Mouse (Mus musculus): ENCODE measurements around the gene Bpi. TPM values are rescaled to one million over a fixed set of nuclear protein-coding genes. Genes with fewer than 3 reads are reported as not detected.

The Bpi gene
- polyA plus RNA-seq, 1 experiment from 2014 or later: 0.11 TPM

DNA sequence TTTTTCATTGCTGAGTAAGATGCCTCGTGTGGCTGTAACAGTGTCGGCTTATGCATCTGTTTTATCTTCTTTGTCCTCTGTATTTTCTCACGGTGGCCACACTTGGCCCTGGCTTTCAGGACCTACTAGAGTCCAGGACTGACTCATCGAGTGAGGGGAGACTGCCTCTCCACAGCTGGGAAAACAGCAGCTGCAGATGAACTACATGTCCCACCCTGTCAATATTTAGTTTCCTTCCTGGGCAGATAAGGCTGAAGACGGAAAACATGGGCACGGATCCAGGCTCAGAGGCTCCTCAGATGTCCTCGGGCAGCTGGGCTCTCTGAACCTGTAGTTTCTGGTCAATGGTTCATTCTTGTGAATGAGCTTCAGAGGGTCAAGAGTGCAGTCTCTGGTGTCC, 9.6 kb upstream of the Bpi start:
- Histone ChIP-seq H3K27me3 (ENCODE audit: control insufficient read depth, insufficient read depth, low read length) (no peaks in the 10 kb centered on the region), H3K4me1 (ENCODE audit: control insufficient read depth, insufficient read depth, low read length) (no peaks in the 10 kb centered on the region), H3K27ac (ENCODE audit: low read depth, low read length) (no peak overlapping the region), H3K9ac (replicated peaks; ENCODE audit: low read depth, low read length) (no peak overlapping the region), H3K4me2 (ENCODE audit: low read depth, low read length) (no peak overlapping the region), H3K36me3 (ENCODE audit: control insufficient read depth, insufficient read depth, low read length) (no peaks in the 10 kb centered on the region), H3K9me3 (ENCODE audit: control insufficient read depth, low read length) (no peaks in the 10 kb centered on the region), H3K4me3 (ENCODE audit: low read depth, low read length) (no peak overlapping the region)
- WGBS: 82% methylated on average over 7 of the region's 7 CpGs
- ATAC-seq (ENCODE audit: low read depth): no peak

DNA sequence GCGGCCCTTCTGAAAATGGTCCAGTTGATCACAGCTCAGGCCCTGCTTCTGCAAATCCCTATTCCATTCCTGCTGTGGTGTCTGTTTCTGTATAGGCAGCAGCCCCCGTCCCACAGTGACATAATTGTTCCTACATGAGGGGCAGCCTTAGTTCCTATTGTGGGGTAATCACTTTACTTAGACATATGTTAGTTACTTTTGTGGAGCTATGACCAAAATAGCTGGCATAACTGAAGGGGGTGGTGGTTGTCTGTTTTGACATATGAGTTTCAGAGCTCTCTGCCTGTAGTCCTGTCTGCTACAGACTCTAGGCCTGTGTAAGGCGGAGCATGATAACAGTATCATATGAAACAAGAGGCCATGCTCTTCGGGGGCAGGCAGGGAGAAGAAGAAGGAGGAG, 7.3 kb upstream of the Bpi start:
- Histone ChIP-seq H3K9ac (replicated peaks; ENCODE audit: low read depth, low read length) (no peak overlapping the region), H3K4me2 (ENCODE audit: low read depth, low read length) (no peak overlapping the region), H3K36me3 (ENCODE audit: control insufficient read depth, insufficient read depth, low read length) (no peaks in the 10 kb centered on the region), H3K27me3 (ENCODE audit: control insufficient read depth, insufficient read depth, low read length) (no peaks in the 10 kb centered on the region), H3K4me1 (ENCODE audit: control insufficient read depth, insufficient read depth, low read length) (no peaks in the 10 kb centered on the region), H3K27ac (ENCODE audit: low read depth, low read length) (no peak overlapping the region), H3K9me3 (ENCODE audit: control insufficient read depth, low read length) (no peaks in the 10 kb centered on the region), H3K4me3 (ENCODE audit: low read depth, low read length) (no peak overlapping the region)
- 82% methylated on average over 4 of the region's 4 CpGs for WGBS
- ATAC-seq (ENCODE audit: low read depth): no peak

DNA sequence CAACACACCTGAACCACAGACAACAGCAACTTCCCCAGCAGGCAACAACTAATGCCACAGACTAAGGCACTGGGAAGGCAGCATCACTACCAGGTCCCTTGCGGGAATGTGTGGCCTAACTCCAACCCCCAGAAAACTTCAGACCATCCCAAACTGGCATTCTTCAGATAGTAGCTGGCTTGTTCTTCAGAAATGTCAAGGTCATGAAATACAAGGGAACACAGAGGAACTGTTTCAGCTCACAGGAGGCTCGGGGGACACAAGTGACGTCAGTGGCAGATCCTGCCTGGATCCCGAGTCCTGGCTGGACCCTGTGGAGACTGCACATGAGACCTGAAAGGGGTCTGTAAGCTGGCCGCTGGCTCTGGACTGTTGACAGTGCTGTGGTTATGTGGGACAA, 4.1 kb upstream of the Bpi start:
- Histone ChIP-seq H3K4me2 (ENCODE audit: low read depth, low read length) (no peak overlapping the region), H3K9me3 (ENCODE audit: control insufficient read depth, low read length) (no peaks in the 10 kb centered on the region), H3K36me3 (ENCODE audit: control insufficient read depth, insufficient read depth, low read length) (no peaks in the 10 kb centered on the region), H3K4me3 (ENCODE audit: low read depth, low read length) (no peak overlapping the region), H3K9ac (replicated peaks; ENCODE audit: low read depth, low read length) (no peak overlapping the region), H3K27me3 (ENCODE audit: control insufficient read depth, insufficient read depth, low read length) (no peaks in the 10 kb centered on the region), H3K4me1 (ENCODE audit: control insufficient read depth, insufficient read depth, low read length) (no peaks in the 10 kb centered on the region), H3K27ac (ENCODE audit: low read depth, low read length) (no peak overlapping the region)
- no peak for ATAC-seq (ENCODE audit: low read depth)
- 77% methylated on average over 5 of the region's 5 CpGs for WGBS

DNA sequence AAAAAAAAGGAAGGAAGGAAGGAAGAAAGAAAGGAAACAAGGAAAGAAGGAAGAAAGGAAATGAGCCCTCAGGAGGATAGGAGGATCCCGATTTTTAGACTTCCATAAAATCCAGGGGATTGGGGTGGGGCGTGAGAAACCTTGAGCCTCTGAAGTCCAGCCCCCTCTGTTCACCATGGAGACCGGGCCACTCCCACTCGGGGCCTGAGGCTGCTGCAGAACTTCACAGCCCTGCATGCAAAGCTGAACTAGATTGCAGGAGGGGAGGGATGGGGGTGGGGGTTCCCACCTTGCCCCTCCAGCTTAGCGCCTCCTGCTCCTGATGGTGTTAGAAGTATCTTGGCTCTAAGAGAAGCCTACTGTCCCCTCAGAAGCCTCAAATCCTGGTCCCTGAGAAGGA, 1.0 kb upstream of the Bpi start:
- ATAC-seq (ENCODE audit: low read depth): no peak
- WGBS: 14% methylated on average over 5 of the region's 5 CpGs

DNA sequence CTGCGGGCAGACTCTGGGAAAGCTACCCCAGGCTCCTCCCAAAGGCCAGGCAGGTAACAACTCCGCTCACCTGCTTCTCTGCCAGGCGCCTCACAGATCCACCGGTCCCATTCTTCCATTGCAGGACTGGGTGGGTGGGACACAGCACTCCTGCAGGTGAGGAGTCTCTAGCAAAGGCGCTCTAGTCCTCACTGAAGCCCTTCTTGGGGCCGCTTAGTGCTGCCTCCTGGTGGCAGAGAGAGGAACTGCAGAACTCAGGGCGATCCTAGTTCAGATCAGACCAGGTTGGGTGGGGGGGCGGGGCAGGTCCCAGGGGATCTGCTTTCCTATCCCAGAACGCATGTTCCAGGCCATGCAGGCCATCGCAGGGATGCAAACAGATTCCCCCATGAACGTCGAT, 887 bp downstream of the Bpi start:
- 14% methylated on average over 12 of the region's 12 CpGs for WGBS
- no peaks in the 10 kb centered on the region for H3K27me3 ChIP-seq (ENCODE audit: control insufficient read depth, insufficient read depth, low read length)
- H3K9me3 ChIP-seq (ENCODE audit: control insufficient read depth, low read length): no peaks in the 10 kb centered on the region
- H3K27ac ChIP-seq (ENCODE audit: low read depth, low read length): no peak overlapping the region
- H3K4me2 ChIP-seq (ENCODE audit: low read depth, low read length): no peak overlapping the region
- H3K4me1 ChIP-seq (ENCODE audit: control insufficient read depth, insufficient read depth, low read length): no peaks in the 10 kb centered on the region
- no peak; the same call in 1 of the 2 replicates for ATAC-seq (ENCODE audit: low read depth)
- no peak overlapping the region for H3K4me3 ChIP-seq (ENCODE audit: low read depth, low read length)
- no peak overlapping the region for H3K9ac ChIP-seq (replicated peaks; ENCODE audit: low read depth, low read length)
- no peaks in the 10 kb centered on the region for H3K36me3 ChIP-seq (ENCODE audit: control insufficient read depth, insufficient read depth, low read length)

More for the DNA sequence above, 1.0 kb upstream of the Bpi start:
- Histone ChIP-seq H3K27ac (ENCODE audit: low read depth, low read length) (no peak overlapping the region), H3K36me3 (ENCODE audit: control insufficient read depth, insufficient read depth, low read length) (no peaks in the 10 kb centered on the region), H3K9ac (replicated peaks; ENCODE audit: low read depth, low read length) (no peak overlapping the region), H3K4me2 (ENCODE audit: low read depth, low read length) (no peak overlapping the region), H3K9me3 (ENCODE audit: control insufficient read depth, low read length) (no peaks in the 10 kb centered on the region), H3K4me3 (ENCODE audit: low read depth, low read length) (no peak overlapping the region), H3K27me3 (ENCODE audit: control insufficient read depth, insufficient read depth, low read length) (no peaks in the 10 kb centered on the region), H3K4me1 (ENCODE audit: control insufficient read depth, insufficient read depth, low read length) (no peaks in the 10 kb centered on the region)

DNA sequence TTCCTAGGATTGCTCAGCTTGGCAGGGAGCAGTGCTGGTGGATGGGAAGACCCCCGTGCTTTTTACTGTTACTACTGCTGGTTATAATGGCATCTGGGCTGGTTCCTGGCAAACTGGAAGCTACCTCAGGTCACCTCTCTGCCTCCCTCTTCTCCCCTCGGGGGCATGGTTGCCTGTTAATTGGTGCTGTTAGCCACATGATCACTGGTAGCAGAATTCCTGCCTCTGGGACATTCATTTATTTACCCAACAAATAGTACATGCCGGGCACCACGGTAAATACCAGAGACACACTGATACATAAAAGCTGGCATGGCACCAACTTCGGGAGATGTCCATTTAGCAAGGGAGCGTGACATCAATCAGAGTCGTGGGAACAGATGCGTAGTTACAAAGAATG, 1.6 kb downstream of the Bpi start:
- H3K27me3 ChIP-seq (ENCODE audit: control insufficient read depth, insufficient read depth, low read length): no peaks in the 10 kb centered on the region
- ATAC-seq (ENCODE audit: low read depth): no peak
- H3K4me2 ChIP-seq (ENCODE audit: low read depth, low read length): no peak overlapping the region
- no peak overlapping the region for H3K9ac ChIP-seq (replicated peaks; ENCODE audit: low read depth, low read length)
- no peaks in the 10 kb centered on the region for H3K36me3 ChIP-seq (ENCODE audit: control insufficient read depth, insufficient read depth, low read length)
- no peaks in the 10 kb centered on the region for H3K4me1 ChIP-seq (ENCODE audit: control insufficient read depth, insufficient read depth, low read length)
- no peak overlapping the region for H3K27ac ChIP-seq (ENCODE audit: low read depth, low read length)
- H3K4me3 ChIP-seq (ENCODE audit: low read depth, low read length): no peak overlapping the region
- WGBS: 75% methylated on average over 8 of the region's 8 CpGs
- H3K9me3 ChIP-seq (ENCODE audit: control insufficient read depth, low read length): no peaks in the 10 kb centered on the region

DNA sequence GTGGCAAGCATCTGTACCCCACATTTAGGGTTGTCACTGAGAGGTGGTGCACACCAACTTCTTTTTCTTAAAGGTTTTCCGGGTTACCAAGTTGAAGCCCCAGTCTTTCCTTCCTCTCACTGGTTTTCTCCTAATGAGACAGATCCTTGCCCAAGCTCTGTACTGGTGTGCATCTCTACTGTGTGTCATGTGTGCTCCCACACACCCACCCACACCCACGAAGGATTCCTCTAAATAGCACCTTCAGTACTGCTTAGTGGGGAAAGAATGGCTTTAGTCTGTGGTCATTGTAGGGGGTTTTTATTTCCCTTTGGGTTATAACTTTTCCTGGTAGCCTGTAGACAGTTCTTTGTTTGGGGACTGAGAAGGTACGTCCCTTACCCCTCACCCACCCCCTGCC, 7.0 kb downstream of the Bpi start:
- Histone ChIP-seq H3K9me3 (ENCODE audit: control insufficient read depth, low read length) (no peaks in the 10 kb centered on the region), H3K27me3 (ENCODE audit: control insufficient read depth, insufficient read depth, low read length) (no peaks in the 10 kb centered on the region), H3K9ac (replicated peaks; ENCODE audit: low read depth, low read length) (no peak overlapping the region), H3K27ac (ENCODE audit: low read depth, low read length) (no peak overlapping the region), H3K4me1 (ENCODE audit: control insufficient read depth, insufficient read depth, low read length) (no peaks in the 10 kb centered on the region), H3K4me2 (ENCODE audit: low read depth, low read length) (no peak overlapping the region), H3K36me3 (ENCODE audit: control insufficient read depth, insufficient read depth, low read length) (no peaks in the 10 kb centered on the region), H3K4me3 (ENCODE audit: low read depth, low read length) (no peak overlapping the region)
- ATAC-seq (ENCODE audit: low read depth): no peak
- 56% methylated on average over 3 of the region's 3 CpGs for WGBS

DNA sequence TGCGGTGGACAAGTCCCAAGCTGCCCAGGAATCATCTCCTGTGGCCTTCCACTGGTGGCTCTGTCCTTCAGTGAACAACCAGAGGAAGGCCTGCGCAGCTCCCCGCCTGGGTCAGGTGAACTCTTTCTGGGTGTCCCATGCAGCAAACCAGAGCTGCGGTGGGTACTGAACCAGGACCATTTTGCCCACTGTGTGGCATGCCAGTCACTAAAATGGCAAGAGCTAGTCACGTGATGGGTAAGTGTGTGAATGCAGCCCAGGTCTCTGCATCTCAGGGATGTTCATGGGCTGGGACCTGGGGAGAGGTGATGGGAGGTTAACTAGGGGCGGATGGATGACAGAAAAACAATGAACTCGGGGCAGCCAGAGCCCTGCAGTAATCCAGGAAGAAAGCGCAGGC, 12.1 kb downstream of the Bpi start:
- 78% methylated on average over 8 of the region's 8 CpGs for WGBS
- Histone ChIP-seq H3K36me3 (ENCODE audit: control insufficient read depth, insufficient read depth, low read length) (no peaks in the 10 kb centered on the region), H3K4me3 (ENCODE audit: low read depth, low read length) (no peak overlapping the region), H3K4me2 (ENCODE audit: low read depth, low read length) (no peak overlapping the region), H3K27me3 (ENCODE audit: control insufficient read depth, insufficient read depth, low read length) (no peaks in the 10 kb centered on the region), H3K4me1 (ENCODE audit: control insufficient read depth, insufficient read depth, low read length) (0 out of 2 replicates have a peak, but pooled peaks cover 7% of the 10 kb centered on the region), H3K27ac (ENCODE audit: low read depth, low read length) (no peak overlapping the region), H3K9ac (replicated peaks; ENCODE audit: low read depth, low read length) (no peak overlapping the region), H3K9me3 (ENCODE audit: control insufficient read depth, low read length) (no peaks in the 10 kb centered on the region)
- no peak for ATAC-seq (ENCODE audit: low read depth)

DNA sequence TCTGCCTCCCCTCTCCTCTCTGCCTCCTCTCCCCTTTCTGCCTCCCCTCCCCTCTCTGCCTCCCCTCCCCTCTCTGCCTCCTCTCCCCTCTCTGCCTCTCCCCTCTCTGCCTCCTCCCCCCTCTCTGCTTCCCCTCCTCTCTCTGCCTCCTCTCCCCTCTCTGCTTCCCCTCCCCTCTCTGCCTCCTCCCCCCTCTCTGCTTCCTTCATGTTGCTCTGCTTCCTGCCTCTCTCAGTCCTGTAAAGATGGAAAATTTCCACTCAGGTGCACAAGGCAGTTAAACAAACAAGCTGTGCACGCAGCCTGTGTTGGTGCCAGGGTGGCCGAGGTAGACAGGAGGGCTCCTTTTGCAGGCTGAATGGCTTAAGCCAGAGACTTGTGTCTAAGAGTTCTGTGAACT, 15.8 kb downstream of the Bpi start:
- H3K36me3 ChIP-seq (ENCODE audit: control insufficient read depth, insufficient read depth, low read length): no peaks in the 10 kb centered on the region
- H3K4me3 ChIP-seq (ENCODE audit: low read depth, low read length): no peak overlapping the region
- H3K4me2 ChIP-seq (ENCODE audit: low read depth, low read length): no peak overlapping the region
- 0 out of 2 replicates have a peak, but pooled peaks cover 7% of the 10 kb centered on the region for H3K4me1 ChIP-seq (ENCODE audit: control insufficient read depth, insufficient read depth, low read length)
- no peaks in the 10 kb centered on the region for H3K27me3 ChIP-seq (ENCODE audit: control insufficient read depth, insufficient read depth, low read length)
- H3K9me3 ChIP-seq (ENCODE audit: control insufficient read depth, low read length): no peaks in the 10 kb centered on the region
- no peak overlapping the region for H3K9ac ChIP-seq (replicated peaks; ENCODE audit: low read depth, low read length)
- WGBS: 28% methylated on average over 2 of the region's 2 CpGs
- 0 out of 2 replicates have a peak overlapping the region, but pooled peaks have one; percentile 28 for H3K27ac ChIP-seq (ENCODE audit: low read depth, low read length)
- no peak for ATAC-seq (ENCODE audit: low read depth)

DNA sequence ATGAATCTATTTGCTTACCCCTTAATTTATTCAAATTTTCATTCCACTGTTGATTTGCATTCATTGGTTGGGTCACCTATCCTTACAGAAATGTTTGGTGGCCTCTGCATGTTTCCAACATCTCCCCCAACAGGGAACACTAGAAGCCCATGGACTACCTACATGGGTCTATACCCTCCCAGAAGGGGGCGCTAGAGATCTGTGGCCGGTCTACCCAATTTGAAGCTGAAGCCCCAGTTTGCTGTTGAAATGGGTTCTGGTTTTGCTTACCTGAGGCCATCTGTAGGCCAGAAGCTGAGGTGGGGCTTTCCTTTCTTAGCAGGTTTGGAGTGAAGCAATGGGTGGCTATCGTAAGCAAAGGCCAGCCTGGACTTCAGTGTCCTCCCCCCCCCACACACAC, 17.5 kb downstream of the Bpi start:
- no peak for ATAC-seq (ENCODE audit: low read depth)

More for the DNA sequence above, 17.5 kb downstream of the Bpi start:
- Histone ChIP-seq H3K9ac (replicated peaks; ENCODE audit: low read depth, low read length) (no peak overlapping the region), H3K27me3 (ENCODE audit: control insufficient read depth, insufficient read depth, low read length) (no peaks in the 10 kb centered on the region), H3K4me1 (ENCODE audit: control insufficient read depth, insufficient read depth, low read length) (0 out of 2 replicates have a peak, but pooled peaks cover 7% of the 10 kb centered on the region), H3K36me3 (ENCODE audit: control insufficient read depth, insufficient read depth, low read length) (no peaks in the 10 kb centered on the region), H3K9me3 (ENCODE audit: control insufficient read depth, low read length) (no peaks in the 10 kb centered on the region), H3K27ac (ENCODE audit: low read depth, low read length) (no peak overlapping the region), H3K4me3 (ENCODE audit: low read depth, low read length) (no peak overlapping the region), H3K4me2 (ENCODE audit: low read depth, low read length) (no peak overlapping the region)
- 99% methylated on average over 3 of the region's 3 CpGs for WGBS
